Mouse (Mus musculus): ENCODE data around the gene Nrxn2. TPM values are rescaled to one million over a fixed set of nuclear protein-coding genes. Genes with fewer than 3 reads are reported as not detected.

Nrxn2 gene
- polyA plus RNA-seq, 2 experiments: 2.6 to 3.6 TPM

DNA sequence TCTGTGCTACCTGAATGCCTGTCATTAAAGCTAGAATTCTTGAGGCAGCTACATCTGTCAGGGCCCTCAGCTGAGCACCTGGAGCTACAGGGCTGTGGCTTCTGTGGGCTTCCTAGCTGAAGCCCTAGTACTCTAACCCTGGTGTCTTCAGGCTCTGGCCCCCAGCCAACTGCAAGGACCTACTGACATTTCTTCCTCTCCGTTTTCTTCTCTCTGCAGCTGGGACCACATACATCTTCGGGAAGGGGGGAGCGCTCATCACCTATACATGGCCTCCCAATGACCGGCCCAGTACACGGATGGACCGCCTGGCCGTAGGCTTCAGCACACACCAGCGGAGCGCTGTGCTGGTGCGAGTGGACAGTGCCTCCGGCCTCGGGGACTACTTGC is 86.1 kb downstream of the Nrxn2 start:
- ATAC-seq (ENCODE audit: low FRiP score, low read depth) (no peak), DNase-seq (ENCODE audit: low spot score) (no peak)
- peaks cover 54% of the 10 kb centered on the region for H3K27me3 ChIP-seq (ENCODE audit: control insufficient read depth, insufficient read depth, low read length)
- TF ChIP-seq POLR2A (IDR thresholded peaks at IDR 0.05; ENCODE audit: borderline replicate concordance, extremely low read depth, insufficient read depth, insufficient read length): no peak
- H3K9me3 ChIP-seq (ENCODE audit: control insufficient read depth, low read length): no peaks in the 10 kb centered on the region
- 87% methylated on average over 12 of the region's 12 CpGs for WGBS
- H3K4me1 ChIP-seq (ENCODE audit: control insufficient read depth, insufficient read depth, low read length): peaks cover 7% of the 10 kb centered on the region
- H3K27ac ChIP-seq (replicated peaks; ENCODE audit: low read depth, low read length): no peak overlapping the region
- no peak overlapping the region for H3K4me3 ChIP-seq (replicated peaks; ENCODE audit: low read length)
- H3K36me3 ChIP-seq (ENCODE audit: control insufficient read depth, insufficient read depth, low read length): no peaks in the 10 kb centered on the region
- no peak overlapping the region for H3K9ac ChIP-seq (ENCODE audit: low read depth, low read length, severe bottlenecking)
- no peak overlapping the region for H3K4me2 ChIP-seq (replicated peaks; ENCODE audit: low read depth, low read length, severe bottlenecking)

GRCm38 (mm10) chr19:6507393-6507792 is 88.9 kb downstream of the Nrxn2 start:
- H3K4me2 ChIP-seq (replicated peaks; ENCODE audit: low read depth, low read length, severe bottlenecking): no peak overlapping the region
- DNase-seq (ENCODE audit: low spot score) (no peak), ATAC-seq (ENCODE audit: low FRiP score, low read depth) (no peak)
- no peak for TF ChIP-seq POLR2A (IDR thresholded peaks at IDR 0.05; ENCODE audit: borderline replicate concordance, extremely low read depth, insufficient read depth, insufficient read length)
- no peak overlapping the region for H3K4me3 ChIP-seq (replicated peaks; ENCODE audit: low read length)
- no peaks in the 10 kb centered on the region for H3K9me3 ChIP-seq (ENCODE audit: control insufficient read depth, low read length)
- no peak overlapping the region for H3K9ac ChIP-seq (ENCODE audit: low read depth, low read length, severe bottlenecking)
- peaks cover under 1% of the 10 kb centered on the region; the same call in 1 of the 2 replicates for H3K4me1 ChIP-seq (ENCODE audit: control insufficient read depth, insufficient read depth, low read length)
- no peaks in the 10 kb centered on the region for H3K36me3 ChIP-seq (ENCODE audit: control insufficient read depth, insufficient read depth, low read length)
- no peak overlapping the region for H3K27ac ChIP-seq (replicated peaks; ENCODE audit: low read depth, low read length)
- WGBS: 41% methylated on average over 10 of the region's 10 CpGs
- peaks cover 29% of the 10 kb centered on the region; the same call in 1 of the 2 replicates for H3K27me3 ChIP-seq (ENCODE audit: control insufficient read depth, insufficient read depth, low read length)

- Histone ChIP-seq H3K9me3 (ENCODE audit: control insufficient read depth, low read length) (no peaks in the 10 kb centered on the region), H3K9ac (ENCODE audit: low read depth, low read length, severe bottlenecking) (no peak overlapping the region), H3K4me3 (replicated peaks; ENCODE audit: low read length) (no peak overlapping the region), H3K27me3 (ENCODE audit: control insufficient read depth, insufficient read depth, low read length) (peaks cover 36% of the 10 kb centered on the region), H3K27ac (replicated peaks; ENCODE audit: low read depth, low read length) (no peak overlapping the region), H3K36me3 (ENCODE audit: control insufficient read depth, insufficient read depth, low read length) (no peaks in the 10 kb centered on the region), H3K4me2 (replicated peaks; ENCODE audit: low read depth, low read length, severe bottlenecking) (no peak overlapping the region), H3K4me1 (ENCODE audit: control insufficient read depth, insufficient read depth, low read length) (no peaks in the 10 kb centered on the region)
- no peak for TF ChIP-seq POLR2A (IDR thresholded peaks at IDR 0.05; ENCODE audit: borderline replicate concordance, extremely low read depth, insufficient read depth, insufficient read length)
- DNase-seq (ENCODE audit: low spot score) (no peak), ATAC-seq (ENCODE audit: low FRiP score, low read depth) (no peak)
- 71% methylated on average over 10 of the region's 10 CpGs for WGBS
These were observed 91.3 kb downstream of the Nrxn2 start for GRCm38 (mm10) chr19:6509881-6510280.

DNA sequence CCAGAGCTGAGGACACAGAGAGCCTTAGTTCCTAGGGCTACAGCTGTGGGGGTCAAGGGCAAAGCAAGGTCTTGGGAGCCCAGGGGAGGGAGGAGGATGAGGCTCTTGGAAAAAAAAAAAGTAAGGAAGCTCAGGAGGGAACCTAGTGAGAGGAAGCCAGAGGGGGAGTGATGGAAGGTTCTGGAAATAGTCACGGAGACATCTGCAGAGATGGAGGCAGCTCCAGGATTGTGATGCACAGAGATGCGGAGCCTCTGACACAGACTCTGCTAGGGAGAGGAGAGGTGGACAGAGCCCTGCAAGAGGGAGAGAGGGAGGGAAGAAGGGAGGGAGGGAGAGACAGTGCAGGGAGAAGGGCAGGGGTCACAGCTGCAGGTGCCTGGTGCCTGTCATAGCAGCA is 92.0 kb downstream of the Nrxn2 start:
- DNase-seq (ENCODE audit: low spot score) (no peak), ATAC-seq (ENCODE audit: low FRiP score, low read depth) (no peak)
- WGBS: 79% methylated on average over 2 of the region's 2 CpGs
- Histone ChIP-seq H3K9me3 (ENCODE audit: control insufficient read depth, low read length) (no peaks in the 10 kb centered on the region), H3K27me3 (ENCODE audit: control insufficient read depth, insufficient read depth, low read length) (peaks cover 31% of the 10 kb centered on the region), H3K4me2 (replicated peaks; ENCODE audit: low read depth, low read length, severe bottlenecking) (no peak overlapping the region), H3K36me3 (ENCODE audit: control insufficient read depth, insufficient read depth, low read length) (no peaks in the 10 kb centered on the region), H3K9ac (ENCODE audit: low read depth, low read length, severe bottlenecking) (no peak overlapping the region), H3K27ac (replicated peaks; ENCODE audit: low read depth, low read length) (no peak overlapping the region), H3K4me3 (replicated peaks; ENCODE audit: low read length) (no peak overlapping the region), H3K4me1 (ENCODE audit: control insufficient read depth, insufficient read depth, low read length) (no peaks in the 10 kb centered on the region)
- no peak for TF ChIP-seq POLR2A (IDR thresholded peaks at IDR 0.05; ENCODE audit: borderline replicate concordance, extremely low read depth, insufficient read depth, insufficient read length)

DNA sequence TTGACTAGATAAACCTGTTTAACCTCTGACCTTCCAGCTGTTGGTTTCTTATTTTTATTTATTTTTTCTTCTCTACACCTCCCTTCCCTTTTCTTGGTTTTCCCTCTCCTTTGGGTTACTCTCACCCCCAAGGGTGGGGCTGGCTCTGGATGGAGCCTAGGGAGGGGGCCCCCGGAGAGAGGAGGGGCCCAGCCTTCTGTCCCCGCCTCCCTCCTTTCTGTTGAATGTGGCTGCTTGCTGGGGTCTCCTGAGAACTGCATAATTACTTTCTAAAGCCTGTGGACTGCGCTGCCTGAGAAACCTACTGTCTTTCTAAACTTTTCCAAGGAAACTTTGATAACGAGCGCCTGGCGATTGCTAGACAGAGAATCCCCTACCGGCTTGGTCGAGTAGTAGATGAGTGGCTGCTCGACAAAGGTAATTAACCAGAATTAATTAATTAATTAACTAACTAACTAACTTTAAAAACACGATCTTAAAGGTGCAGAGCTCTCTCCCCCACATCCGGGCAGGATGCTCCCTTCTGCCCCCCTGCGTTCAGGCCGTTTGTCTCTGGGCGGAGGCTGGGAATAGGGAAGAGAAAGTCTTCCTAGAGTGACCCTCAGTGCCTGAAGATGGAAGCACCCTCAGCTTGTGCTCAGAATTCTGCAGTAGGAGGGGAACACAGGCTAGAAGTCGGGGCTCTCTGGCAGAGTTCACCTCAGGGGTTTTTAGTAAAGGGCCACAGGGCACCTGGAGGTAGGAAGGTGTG is 95.0 kb downstream of the Nrxn2 start:
- Histone ChIP-seq H3K9ac (ENCODE audit: low read depth, low read length, severe bottlenecking) (no peak overlapping the region), H3K4me3 (replicated peaks; ENCODE audit: low read length) (no peak overlapping the region), H3K27ac (replicated peaks; ENCODE audit: low read depth, low read length) (no peak overlapping the region), H3K9me3 (ENCODE audit: control insufficient read depth, low read length) (no peaks in the 10 kb centered on the region), H3K4me1 (ENCODE audit: control insufficient read depth, insufficient read depth, low read length) (no peaks in the 10 kb centered on the region), H3K4me2 (replicated peaks; ENCODE audit: low read depth, low read length, severe bottlenecking) (no peak overlapping the region), H3K27me3 (ENCODE audit: control insufficient read depth, insufficient read depth, low read length) (peaks cover 17% of the 10 kb centered on the region), H3K36me3 (ENCODE audit: control insufficient read depth, insufficient read depth, low read length) (no peaks in the 10 kb centered on the region)
- DNase-seq (ENCODE audit: low spot score) (no peak), ATAC-seq (ENCODE audit: low FRiP score, low read depth) (no peak)
- WGBS: 6% methylated on average over 15 of the region's 15 CpGs
- TF ChIP-seq POLR2A (IDR thresholded peaks at IDR 0.05; ENCODE audit: borderline replicate concordance, extremely low read depth, insufficient read depth, insufficient read length): no peak

All from limb, embryonic 14.5 days (tissue).